Mouse (Mus musculus) T-helper 1 cell (primary cell): ENCODE results near the gene Slc41a2.
"Not testable (repeated sequence)": the region's sequence is repeated elsewhere in the genome, so short reads cannot be mapped to it uniquely, and the experiment has no call there.

ENCODE experiments used
- in situ Hi-C: fragments of 300-600 bp; cut with MboI, MseI; formaldehyde crosslinking; loops from one replicate; pipeline ENCODE4 v1.15.1; 2025; ENCODE audit warnings: high pct_unique_total_duplicates

Slc41a2 gene

GRCm38 (mm10) chr10:83337159-83337951 lies at the start of gene Slc41a2:
Gene Slc41a2, minus strand, starts transcription at chr10:83337882.
- in situ Hi-C loops, result no loop called here

GRCm38 (mm10) chr10:83385330-83385910 lies 47.7 kb upstream of the Slc41a2 start:
- in situ Hi-C loops, result no loop called here

GRCm38 (mm10) chr10:83384456-83385215 lies 47.0 kb upstream of the Slc41a2 start:
- in situ Hi-C loops, result no loop called here

DNA sequence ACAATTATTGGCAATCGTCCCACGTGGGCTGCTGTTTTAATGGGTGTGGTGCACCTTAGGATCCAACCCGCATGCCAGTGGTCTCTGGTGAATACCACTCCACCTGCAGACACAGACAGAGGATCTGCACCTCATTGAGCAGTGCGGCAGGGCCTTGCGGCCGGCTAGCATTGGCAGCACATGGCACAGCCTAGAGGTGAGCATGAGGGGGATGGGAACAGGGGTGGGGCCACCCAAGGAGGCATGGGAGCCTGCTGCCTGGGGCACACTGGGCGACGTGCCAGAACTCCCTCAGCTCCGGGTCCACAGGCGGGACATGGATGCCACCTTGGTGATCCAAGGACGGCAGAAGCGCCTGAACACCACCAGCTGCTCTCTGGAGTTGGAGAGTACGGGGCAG lies 46.2 kb upstream of the Slc41a2 start:
- in situ Hi-C loops, result no loop called here

GRCm38 (mm10) chr10:83382988-83383387 lies 45.3 kb upstream of the Slc41a2 start:
- in situ Hi-C loops, result no loop called here

DNA sequence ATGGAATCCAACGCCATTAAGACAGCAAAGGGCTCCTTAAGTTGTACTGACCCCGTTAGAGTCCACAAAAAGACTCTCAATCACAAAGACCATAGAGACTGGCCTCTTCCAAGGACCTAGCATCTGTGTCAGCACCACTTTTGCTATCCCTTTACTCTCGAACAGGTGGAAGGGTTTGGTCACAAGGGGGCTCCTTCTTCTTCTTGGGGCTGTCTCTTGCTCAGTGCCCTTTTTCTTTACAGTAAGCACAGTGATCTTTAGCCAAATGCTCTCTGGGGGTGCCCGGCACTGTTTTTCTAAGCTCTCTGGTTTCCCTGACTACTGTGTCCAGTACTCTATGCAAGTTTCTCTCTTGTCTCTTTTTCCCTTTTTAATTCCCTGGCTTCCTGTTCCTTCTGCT lies 44.8 kb upstream of the Slc41a2 start:
- in situ Hi-C loops, result no loop called here

DNA sequence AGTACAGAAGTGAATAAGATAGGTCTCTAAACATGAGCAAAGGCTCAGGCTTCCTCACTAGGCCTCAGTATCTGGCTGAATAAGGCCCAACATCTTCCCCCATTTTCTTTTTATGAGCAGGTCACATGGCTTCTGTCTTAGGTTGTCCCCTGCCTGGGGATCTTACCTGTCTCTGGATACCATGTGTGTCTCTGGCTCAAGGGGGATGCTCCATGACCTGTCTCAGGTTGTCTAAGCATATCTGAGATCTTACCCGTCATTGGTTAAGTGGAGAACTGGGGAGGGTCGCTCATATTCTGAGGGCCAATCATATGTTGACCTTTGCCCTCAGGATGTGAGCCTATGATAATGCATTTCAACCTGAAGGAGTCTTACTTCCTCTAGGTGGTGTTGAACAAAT lies 42.8 kb upstream of the Slc41a2 start:
- in situ Hi-C loops, result no loop called here

- in situ Hi-C loops, result no loop called here
These were observed 40.6 kb upstream of the Slc41a2 start for GRCm38 (mm10) chr10:83378083-83378833.

- in situ Hi-C loops, result no loop called here
These were observed 39.4 kb upstream of the Slc41a2 start for GRCm38 (mm10) chr10:83376911-83377682.

- in situ Hi-C loops, result not testable (repeated sequence)
These were observed 37.8 kb upstream of the Slc41a2 start for GRCm38 (mm10) chr10:83375458-83375857.

DNA sequence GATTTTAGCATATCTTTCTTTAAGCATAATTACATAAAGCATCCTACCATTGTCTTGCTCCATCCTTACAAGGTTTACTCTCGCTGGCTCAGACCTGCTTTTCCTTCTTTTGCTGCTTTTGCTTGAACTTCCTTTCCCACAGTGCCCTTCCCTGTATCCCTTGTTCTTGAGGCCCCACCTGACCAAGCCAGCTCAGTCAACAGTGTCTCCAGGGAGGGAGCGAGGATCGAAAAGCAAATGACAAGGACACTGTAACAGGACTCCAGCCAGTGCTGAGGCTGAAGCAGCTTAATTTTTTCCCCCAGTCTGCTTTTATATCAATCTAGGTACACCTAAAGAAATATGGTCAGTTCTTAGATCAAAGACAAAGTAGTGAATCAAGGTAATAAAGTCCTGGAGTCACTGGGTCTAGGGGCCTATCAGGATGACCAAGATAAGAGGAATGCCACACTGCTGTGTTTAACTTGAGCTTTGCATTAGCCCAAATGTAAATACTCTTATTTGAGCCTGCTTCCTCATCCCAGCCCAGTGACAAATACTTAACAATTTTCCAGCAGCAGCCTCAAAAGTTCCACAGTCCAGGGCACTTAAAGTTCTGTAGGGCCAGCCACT lies 36.5 kb upstream of the Slc41a2 start:
- in situ Hi-C loops, result no loop called here

DNA sequence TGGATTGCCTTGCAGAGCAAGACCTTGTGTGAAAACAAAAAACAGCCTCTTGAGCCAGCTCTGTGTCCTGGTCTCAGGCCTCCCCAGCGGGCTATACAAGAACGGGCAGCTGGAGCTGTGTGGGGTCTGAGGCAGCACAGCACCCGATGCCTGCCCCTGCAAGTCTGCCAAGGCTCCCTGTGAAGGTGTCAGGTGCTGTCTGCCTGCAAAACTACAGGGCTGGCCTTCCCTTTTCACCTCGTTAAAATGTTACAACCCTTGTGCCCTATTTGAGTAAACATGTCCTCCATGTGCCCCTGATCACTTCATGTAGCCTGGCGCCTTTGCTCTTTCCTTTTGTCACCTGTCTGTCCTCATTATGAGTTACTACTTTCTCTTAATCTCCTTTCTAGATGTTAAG lies 31.2 kb upstream of the Slc41a2 start:
- in situ Hi-C loops, result no loop called here

GRCm38 (mm10) chr10:83363451-83363850 lies 25.8 kb upstream of the Slc41a2 start:
- in situ Hi-C loops, result no loop called here

DNA sequence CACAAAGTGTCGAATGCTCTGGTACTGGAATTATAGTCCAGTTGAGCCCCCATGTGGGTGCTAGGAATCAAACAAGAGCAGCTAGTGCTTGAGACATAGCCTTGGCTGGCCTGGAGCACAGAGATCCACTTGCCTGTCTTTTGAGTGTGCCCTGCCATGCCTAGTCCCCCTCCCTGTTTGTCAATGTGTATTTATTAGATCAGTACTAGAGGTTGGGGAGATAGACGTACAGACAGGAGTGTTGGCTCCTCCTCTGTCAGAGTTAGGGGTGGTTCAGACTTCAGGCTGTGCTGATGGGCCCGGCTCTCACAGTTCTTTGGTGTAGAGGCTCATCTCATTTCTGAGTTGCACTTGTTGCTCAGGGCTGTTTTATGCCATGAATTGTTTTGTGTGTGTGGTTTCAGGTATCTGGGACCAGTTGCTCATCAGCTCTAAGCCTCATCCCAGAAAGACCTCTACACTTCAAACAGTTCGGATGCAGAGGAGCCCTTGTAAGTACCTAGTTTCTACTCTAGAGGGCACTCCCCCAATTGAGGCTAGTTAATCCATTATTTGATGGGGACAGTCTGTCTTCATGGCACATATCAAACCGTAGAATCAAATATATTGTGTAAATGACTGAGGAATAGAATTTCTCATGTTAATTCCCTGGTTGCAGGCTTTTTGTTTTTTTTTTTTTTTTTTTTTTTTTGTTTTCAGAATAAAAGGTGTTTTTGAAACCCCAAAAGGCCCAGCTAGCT lies 24.1 kb upstream of the Slc41a2 start:
- in situ Hi-C loops, result no loop called here

DNA sequence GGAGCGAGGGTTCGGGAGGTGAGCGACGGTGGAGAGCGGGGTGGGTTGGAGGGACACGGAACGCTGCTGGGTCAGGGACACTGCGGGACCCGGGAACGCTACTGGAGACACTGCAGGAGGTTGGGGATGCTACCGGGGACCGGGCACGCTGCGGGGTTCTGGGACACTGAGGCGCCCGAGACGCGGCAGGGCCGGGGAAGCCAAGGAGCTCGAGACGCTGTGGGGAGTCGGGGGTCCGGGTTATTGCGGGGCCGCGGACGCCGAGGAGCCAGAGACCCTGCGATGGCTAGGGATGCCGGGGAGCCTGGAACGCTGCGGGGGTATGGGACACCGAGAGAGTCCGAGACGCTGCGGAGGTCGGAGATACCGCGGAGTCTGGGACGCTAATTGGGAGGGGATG lies 22.7 kb upstream of the Slc41a2 start:
- in situ Hi-C loops, result no loop called here

DNA sequence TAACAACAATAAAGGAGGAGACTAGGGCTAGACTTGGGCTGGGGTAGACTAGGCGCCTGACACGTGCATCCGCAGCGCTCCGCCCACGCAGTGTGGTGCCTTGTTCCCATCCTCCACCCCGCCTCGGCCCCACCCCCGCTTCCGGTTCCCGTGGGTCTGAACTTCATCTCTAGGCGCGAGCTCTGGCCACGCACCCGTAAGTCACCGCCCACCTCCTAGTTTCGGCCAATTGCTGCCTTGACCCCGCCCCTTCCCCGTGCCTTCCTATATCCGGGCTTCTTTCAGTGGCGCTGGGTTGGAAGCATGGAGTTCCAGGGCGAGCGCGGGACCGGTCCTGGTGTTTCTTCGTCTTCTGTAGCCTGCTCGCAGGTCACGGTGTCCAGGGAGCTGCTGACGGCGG lies 22.3 kb upstream of the Slc41a2 start, which contains the start of gene D10Wsu102e:
Gene D10Wsu102e, plus strand, starts transcription at position 266 of the 400 bp plus-strand sequence.
- in situ Hi-C loops, result loop anchor here (10.0 kb wide), 1 partner anchor 1825 kb away; the partner anchor contains the start of gene Cry1

DNA sequence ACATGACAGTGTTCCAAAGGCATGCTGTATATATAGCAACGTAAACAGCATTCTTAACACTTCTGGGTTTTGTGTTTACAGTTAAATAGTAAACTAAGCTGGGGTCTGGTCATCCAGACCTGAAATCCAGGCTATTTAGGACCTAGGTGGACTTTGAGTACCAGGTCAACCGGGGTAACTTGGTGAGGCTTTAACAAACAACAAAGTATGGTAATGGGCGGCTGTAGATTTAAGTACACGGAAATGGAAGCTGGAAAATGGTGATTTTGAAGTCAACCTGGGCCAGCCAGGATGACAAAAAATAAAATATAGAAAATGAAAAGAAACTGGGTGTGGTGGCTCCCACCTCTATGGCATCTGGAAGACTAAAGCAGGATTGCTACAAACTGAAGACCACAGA lies 21.8 kb upstream of the Slc41a2 start:
- in situ Hi-C loops, result loop anchor here (10.0 kb wide), 1 partner anchor 1825 kb away; the partner anchor contains the start of gene Cry1

DNA sequence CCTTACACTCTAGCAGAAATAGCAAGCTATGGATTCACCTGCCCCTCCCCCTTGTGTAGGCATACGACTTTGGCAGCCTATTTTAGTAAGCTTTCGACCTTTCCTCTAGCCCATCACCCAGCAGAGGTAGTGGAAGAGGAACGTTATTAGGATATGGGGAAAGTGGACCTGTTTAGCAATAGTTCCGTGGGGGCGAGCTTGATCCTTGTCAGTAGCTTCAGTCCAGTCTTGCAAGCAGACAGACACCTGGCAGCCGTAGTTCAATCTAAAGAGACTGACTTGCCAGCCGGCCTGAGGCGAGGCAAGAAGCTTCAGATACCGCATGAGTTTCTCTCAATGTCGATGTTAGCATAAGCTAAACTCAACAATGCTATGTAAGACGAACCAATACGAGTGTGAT lies 18.7 kb upstream of the Slc41a2 start:
- in situ Hi-C loops, result loop anchor here (10.0 kb wide), 1 partner anchor 1828 kb away; the partner anchor contains the start of gene Cry1

DNA sequence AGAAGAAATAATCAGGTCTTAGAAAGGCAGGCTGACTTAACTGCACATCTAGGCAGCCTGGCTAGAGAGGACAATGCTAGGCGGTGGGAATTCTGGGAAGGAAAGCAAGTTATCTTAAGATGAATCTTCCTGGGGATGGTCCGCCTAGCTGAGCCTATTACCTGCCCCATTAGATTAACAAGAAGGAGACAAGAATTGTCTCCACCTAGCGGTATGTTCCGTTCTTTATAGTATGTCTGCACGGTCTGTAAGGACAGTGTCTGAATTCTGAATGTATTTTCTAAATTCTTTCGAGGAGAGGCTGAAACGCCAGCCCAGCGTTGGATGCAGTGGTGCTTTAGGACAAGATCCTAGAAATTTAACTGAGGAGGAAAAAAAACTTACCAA lies 16.6 kb upstream of the Slc41a2 start:
- in situ Hi-C loops, result loop anchor here (10.0 kb wide), 1 partner anchor 1830 kb away; the partner anchor contains the start of gene Cry1
